Mouse (Mus musculus): ENCODE results near the gene Kif26a.

The Kif26a gene

DNA sequence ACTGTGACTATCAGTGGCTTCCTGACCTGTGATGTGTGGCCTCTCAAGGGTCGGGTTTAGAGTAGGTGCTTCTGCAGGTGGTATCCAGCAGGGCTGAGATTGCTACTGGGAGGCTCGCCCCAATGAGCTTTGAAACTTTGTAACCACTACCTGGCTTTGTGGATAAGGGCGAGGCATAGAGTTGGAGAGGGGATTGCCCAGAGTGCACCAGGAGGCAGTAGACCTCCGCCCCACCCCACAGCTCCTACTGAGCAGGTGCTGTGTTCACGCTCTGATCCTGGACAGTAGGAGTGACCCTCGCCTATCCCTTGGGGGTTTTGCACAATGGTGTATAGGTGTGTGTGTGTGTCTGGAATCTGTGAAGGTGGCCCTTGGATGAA, 18.8 kb downstream of the Kif26a start:
- DNase-seq (ENCODE audit: low read depth) = no peak

DNA sequence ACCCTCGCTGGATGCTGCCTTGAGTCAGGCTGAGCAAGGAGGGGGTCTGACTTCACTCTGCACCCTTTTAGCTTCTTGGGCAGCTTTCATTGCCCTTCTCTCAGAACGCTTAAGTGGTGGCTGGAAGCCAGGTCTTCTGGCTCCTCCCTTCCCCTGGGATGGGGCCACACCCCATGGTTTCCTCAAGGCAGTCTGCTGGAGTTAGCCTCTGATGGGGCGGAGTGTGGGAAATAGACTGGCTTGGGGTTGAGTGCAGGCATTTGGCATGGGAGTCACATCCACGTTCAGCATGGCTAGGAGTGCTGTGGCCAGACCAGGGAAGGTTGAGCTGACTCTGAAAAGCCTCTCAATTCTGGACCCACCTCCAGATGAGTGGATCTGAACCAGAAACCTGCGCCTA, 23.2 kb downstream of the Kif26a start:
- peak; percentile 63 for DNase-seq (ENCODE audit: low read depth)

DNA sequence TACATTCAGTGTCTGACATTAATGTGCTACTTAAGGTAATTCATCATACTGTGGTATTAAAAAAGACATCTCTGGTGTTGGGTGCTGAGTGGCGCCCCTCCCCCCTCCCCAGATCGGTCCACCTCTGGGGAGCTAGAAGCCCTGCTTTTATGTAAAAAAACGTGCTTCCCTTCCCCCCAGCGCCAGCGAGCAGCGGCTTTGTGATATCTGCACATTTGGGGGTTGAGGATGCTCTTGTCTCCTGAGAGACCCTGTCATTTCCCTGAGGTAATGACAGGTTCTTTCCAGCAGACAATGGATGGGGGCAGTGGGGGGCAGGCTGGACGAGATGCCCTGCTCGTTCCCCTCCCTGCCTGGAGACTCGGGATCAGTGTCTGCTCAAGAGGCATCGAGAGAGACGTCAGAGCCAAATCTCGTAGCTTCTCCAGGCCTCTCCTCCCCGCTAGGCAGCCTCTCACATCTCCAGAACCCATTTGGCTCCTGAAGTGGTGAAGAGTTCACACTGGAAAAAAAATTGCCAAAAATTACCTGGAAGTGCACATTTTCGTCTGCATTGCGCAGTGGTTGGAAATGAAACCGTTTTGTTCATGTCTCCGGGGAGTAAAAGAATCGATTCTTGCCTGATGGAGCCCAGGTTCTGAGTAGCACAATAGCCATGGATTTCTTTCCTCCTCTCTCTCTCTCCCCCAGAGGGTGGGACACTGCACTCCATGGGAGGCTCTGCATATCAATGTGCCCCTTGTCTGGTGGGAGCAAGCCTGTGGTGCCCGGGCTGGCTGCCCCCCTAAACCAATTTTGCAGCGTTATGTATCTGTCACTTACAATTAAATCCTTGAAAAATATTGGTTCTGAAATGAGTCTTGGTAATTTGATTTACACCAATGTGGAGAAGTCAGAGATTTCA, 24.9 kb downstream of the Kif26a start:
- DNase-seq (ENCODE audit: low read depth) = no peak

DNA sequence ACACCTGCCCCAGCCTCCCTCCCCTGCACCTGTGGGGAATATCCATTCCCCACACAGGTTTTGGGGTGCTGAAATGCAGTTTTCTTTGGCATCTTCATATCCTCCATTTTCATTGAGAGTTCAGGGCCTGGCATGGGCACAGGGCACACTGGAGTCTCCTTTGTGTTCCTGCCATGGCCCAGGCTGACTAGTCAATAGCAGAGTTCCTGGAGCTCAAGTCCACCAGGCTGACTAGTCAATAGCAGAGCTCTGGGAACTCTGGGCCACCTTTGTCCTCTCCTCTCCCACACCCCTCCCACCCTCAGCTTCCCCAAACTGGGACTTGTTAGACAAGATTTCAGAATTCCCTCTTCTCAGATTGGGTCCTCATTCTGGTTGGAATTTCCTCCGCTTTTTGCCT, 25.6 kb downstream of the Kif26a start:
- no peak for DNase-seq (ENCODE audit: low read depth)

DNA sequence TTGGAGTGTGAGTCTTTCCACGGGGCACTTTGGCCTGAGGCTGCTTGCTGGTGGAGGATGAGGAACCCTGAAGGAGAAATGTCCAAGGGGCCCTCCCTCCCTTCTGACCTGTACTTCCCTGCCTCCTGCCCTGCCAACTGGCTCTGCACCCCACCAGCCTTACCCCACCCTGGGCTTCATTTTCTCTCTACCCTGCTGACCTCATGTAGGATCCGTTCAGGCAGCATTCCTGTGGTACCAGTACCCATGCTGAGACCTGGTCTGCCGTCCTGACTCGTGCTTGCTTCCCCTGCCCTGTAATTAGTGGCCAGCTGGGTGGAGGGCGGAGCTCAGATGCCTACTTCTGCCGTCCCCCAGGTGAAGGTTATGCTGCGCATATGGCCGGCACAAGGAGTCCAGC, 26.2 kb downstream of the Kif26a start:
- DNase-seq (ENCODE audit: low read depth) = no peak

DNA sequence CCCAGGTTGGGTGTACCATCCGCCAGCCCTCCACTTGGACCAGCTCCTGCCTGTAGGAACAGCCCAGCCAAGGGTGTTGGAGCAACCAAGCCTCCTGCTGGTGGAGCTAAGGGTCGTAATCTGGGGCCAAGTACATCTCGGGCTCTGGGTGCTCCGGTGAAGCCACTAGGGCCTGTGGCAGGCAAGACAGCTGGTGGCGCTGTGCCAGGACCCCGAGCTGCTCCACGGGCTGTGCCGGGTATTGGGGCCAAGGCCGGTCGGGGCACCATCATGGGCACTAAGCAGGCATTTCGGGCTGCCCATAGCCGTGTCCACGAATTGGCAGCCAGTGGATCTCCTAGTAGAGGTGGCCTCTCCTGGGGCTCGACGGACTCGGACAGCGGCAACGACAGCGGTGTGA, 31.7 kb downstream of the Kif26a start:
- no peak for DNase-seq (ENCODE audit: low read depth)

DNA sequence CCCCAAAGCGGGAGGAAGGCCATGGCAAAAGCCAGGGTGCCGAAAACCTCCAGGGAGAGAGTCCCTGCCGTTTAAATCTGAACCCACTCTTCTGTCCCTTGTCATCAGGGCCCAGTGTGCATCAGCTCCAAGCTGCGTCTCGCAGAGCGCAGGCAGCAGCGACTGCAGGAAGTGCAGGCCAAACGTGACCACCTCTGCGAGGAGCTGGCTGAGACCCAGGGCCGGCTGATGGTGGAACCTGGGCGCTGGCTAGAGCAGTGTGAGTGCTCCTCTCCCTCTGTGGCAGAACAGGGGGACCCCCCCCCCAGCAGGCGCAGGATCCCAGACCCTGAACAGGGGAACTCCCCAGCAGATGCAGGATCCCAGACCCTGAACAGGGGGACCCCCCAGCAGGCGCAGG, 33.7 kb downstream of the Kif26a start:
- no peak for DNase-seq (ENCODE audit: low read depth)

DNA sequence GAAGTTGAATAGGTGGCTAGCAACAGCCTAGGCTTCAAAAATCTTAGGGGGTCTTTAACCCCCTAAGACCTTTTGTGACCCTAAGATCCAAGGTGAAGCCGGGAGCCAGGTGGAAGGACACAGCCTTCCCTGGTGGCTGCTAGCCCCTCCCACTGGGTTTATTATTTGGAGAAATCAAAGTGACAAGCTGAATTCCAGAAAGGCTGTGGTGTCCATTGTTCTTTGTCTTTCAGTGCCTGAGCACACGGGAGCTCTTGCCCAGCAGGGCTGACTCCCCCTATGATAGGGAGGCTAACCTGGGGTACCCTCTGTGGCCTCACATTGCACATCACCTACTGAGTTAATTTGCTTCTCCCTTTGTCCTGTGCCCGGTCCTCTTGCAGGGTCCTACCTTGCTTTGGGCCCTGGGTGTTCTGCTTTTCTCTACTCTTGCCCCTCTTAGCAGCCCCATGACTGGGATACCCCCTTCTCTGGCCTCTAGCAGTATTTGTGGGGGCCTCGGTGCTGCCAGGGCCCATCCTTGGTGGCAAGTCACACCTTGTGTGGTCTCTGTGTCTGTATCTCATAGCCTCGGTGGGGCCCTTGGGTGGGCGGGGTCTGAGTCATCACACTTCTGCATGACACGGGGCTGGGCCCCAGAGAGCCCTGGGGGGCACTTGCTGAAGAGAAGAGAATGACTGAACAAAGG, 36.1 kb downstream of the Kif26a start:
- no peak for DNase-seq (ENCODE audit: low read depth)

DNA sequence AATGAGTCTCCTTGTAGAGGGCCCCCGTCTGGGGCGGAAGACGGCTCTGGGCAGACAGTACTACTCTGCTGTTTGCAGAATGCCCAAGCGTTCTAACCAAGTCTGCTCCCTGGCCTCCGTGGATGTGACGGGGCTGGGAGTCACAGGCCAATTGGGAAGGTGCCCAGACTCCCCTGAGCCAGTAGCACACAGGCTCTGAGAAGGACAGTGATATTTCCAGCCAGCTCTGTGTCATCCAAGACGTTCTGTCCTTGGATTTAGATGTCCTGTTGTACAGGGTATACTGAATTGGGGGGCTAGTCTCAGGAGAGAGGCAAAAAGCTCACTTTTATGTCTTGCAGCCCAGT, 36.6 kb downstream of the Kif26a start:
- DNase-seq (ENCODE audit: low read depth) = no peak

DNA sequence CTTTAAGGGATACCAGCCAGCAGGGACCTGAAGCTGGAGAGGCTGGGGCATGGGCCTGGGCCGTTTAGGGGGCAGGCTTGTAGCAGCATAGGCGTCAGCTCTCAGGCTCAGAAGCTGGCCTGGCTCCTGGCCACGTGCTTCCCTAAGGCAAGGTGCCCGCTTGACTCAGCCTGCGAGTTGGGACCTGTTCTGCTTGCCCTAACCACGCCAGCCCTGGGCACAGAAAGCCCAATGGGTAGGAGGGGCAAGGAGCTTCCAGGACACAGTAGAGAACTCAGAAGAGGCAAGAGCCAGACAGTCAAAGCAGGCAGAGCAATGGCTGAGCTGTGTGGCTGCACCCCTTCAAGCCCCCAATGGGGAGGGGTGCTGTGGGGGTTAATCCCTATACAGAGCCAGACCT, 37.7 kb downstream of the Kif26a start:
- DNase-seq (ENCODE audit: low read depth) = peak; percentile 51

DNA sequence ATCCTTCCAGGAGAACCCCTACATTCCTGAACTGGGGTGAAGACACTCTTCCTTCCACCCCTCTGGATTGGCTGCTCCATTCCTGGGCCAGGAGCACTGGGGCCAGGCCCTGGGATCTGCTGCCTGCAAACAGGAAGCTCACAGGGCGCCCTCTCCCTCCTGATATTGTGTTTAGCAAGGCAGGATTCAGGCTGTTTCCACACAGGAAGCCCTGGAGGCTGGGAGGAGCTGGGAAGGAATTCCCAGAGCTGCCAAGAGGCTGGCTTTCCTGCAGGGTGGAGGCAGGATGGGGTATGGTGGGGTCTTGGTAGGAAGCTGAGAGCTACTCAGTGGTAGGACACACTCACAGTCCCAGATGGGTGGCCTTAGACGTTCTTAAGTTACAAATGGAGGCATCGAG, 38.4 kb downstream of the Kif26a start:
- no peak for DNase-seq (ENCODE audit: low read depth)

DNA sequence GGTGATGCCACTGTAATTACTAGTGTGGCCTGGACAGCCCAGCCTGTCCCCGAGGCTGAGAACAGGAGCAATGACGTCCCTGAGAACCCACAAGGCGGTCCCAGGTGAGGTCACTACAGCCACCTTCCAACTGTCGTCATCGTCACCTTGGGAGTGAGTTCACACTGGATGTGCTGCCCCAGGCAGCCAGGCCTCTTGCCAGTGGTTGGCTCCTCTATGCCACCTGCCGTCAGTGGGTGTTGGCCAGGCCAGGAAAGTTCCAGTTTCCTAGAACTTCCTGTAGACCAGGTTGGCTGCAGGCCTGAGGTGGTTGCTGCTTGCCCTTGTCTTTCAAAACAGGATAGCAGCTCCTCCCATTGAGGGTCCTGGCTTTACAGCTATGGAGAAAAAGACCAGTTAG, 40.9 kb downstream of the Kif26a start:
- no peak for DNase-seq (ENCODE audit: low read depth)

DNA sequence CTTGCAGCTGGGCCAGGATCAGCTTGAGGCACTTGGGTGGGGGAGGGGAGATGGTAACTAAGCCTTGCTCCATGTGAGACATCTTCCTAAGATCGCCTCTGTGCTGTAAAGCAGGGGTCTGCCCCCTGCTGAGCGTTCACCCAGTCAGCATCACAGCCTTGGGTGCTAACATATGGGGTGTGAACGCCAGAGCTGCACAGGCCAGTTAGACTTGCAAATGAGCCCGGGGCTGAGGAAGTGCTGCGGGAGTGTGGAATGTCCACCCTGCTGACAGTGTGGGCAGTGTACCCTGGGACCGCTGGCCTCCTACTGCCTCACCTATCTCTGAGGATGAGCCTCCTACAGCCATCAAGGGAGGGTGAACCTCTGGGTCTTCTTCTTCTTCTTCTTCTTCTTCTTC, 45.7 kb downstream of the Kif26a start:
- no peak for DNase-seq (ENCODE audit: low read depth)

DNA sequence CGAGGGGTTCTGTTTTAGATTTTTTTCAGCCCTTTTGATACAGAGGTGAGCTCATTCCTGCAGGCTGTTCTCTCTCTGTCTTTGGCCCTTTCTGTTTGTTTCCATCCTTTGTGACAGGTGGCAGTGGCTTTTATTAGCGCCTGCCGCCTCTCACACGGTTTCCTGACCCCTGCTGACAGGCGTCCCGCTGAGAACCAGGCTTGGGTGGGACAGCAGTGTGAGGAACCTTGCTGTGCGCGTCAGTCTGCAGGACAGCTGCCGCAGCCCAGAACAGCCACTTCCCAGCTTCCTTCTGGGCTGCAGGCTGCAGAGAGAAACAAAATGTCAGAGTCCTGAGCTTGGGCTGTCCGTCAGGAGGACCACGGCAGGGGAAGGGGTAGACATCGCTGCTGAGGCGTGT, 49.0 kb downstream of the Kif26a start:
- no peak for DNase-seq (ENCODE audit: low read depth)

DNA sequence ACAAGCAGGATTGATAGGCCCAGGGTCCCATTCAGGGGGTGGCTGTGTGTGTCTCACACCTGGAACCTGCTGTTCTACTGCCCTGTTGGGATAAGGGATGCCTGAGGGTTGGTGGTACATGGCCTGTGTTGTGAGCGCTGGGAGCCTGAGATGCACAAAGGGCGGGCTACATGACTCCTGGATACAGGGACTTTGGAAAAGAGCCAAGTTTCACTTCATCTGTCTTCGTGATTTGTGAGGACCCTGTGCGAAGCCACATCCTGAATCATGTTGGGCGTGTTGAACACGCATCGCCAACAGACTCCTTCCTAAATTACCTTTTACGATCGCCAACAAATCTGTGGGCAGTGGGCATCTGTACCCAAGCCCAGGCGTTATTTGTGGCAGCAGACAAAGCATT, 50.6 kb downstream of the Kif26a start:
- DNase-seq (ENCODE audit: low read depth) = no peak

DNA sequence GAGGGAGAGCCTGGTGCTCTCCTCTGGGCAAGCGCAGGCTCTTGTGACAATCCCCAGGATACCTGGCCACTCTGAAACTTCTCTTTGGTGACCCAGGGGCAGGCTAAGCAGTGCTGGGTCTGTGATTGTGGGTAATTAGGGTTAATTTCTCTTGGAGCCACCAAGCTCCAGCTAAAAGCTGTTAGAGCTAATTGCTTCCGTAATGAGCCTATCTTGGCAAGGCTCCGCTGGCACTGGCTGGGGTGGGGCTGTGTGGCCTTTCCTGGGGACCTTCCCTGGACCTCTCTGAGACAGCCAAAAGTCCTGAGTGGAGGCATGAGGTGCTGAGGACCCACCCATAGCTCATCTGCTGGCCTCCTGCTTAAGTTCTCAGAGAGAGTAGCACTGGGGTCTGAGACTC, 53.4 kb downstream of the Kif26a start:
- DNase-seq (ENCODE audit: low read depth) = no peak

DNA sequence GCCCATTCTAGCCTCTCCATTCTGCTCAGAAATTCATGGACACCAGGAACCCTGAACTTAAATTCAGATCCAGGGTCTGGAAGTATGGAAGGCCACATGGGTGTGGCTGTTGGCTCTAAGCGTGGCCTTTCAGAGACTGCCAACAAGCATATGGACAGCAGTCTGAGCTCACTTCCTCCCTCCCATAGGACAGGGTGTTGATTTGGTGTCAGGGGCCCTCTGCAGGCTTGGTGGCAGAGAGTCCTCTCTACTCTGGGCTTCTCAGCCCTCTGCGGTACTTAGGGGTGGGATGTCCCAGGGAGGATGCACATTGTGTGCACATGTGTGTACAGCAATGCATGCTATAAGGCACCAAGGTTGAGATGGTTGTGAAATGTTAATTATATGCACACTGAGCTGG, 54.0 kb downstream of the Kif26a start:
- no peak for DNase-seq (ENCODE audit: low read depth)

DNA sequence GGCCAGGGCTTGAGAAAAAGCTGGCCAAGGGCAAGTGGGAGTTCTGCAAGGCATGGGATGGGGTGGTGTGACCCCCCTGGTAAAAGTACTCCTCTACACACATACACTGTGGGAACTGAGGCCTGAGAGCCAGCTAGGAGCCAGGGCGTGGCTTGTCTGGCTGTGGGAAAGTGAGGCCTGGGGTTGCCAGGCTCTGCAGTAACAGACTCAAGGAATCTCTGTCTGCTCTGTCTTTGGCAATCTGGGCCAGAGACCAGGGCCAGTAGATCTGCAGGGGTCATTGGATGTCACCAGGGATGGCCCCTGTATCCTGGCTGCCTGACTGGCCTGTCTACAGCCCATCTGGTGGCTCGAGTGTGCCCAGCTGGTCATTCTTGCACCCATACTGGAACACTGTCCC, 61.2 kb downstream of the Kif26a start:
- DNase-seq (ENCODE audit: low read depth) = no peak

DNA sequence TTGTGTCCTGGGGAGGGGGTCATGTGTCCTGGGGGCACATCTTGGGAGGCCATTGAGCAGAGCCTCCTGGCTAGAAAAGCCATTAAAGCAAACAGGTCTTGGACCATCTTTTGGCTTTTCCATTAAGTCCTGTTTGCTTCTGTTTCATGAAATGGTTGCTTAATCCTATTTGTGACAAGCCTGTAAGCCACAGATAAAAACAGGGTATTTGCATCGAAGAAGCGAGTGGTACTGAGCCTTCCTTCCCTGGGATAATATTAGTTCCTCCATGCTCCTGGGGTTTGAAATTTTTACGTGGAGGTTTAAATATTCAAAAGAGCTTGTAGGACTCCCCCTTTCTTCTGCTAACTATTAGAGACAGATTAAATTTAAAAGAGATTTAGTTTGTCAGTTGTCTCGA, 61.7 kb downstream of the Kif26a start:
- no peak for DNase-seq (ENCODE audit: low read depth)

DNA sequence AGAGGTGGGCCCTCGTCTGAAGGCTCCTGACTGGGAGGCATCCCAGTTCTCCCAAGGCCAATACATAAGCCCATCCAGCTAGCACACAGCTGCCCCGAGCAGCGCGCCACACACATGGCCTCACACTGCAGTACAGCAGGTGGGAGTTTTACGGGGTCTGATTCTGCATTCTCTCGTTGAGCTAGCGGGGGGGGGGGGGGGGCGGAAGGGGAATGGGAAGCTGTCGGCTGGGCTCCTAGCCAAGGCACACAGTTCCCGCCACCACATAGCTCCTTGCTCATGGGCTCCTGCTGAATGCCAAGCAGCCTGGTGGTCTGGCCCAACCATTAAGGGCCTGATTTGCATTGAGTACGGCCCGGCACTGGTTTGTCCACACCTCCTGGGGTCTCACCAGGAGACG, 64.6 kb downstream of the Kif26a start:
- no peak for DNase-seq (ENCODE audit: low read depth)

DNA sequence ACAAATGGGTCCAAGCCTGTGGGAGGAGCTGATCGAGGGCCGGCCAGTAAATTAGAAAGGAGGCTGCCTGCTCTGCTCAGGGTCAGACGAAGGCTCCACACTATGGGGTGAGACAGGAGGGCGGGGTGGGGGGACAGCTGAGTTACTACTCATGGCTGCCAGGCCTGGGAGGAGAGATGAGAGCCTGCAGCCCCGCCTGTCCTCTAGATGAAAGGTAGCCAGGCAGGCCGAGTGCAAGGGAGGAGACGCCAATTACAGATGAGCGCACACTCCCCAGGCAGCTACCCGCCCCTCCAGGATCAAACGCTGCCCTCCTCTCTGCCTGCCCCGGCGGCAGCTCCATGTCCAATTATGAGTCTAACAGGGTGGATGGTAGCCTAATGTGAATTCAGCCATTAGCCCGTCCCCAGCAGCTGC, 68.4 kb downstream of the Kif26a start:
- no peak for DNase-seq (ENCODE audit: low read depth)

DNA sequence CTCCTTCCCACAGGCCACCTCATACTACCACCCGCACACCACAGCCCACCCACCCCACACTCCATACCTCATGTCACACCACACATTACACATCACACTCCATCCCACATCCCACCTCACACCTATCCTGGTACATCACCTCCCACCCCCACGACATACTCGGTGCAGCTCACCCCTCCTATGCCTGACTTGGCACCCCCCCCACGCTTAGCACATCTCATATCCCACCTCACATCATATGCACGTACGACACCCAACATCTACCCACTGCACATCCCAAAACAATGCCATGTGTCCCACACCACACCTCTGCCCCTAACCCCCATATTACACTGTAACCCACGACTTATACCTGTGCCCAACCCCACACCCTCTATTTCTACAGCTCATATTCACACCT, 69.5 kb downstream of the Kif26a start:
- no peak for DNase-seq (ENCODE audit: low read depth)

DNA sequence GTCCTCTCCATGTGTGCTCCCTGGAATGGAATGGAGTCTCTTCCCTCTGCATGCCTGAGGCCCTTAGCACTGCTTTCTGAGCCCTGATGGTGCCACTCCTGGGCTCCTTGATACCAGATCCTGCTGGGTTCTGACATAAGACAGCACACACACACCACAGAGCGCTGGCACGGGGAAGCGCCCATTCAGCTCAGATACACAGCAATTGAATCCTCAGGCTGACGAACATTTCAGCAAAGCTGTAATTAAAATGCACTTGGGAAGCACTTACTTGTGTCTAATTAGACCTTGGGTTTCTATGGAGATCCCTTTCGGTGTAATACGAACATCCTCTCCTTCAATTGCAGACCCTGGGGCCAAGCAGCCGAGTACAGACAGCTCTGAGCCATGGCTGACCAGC, 71.0 kb downstream of the Kif26a start:
- no peak for DNase-seq (ENCODE audit: low read depth)

DNA sequence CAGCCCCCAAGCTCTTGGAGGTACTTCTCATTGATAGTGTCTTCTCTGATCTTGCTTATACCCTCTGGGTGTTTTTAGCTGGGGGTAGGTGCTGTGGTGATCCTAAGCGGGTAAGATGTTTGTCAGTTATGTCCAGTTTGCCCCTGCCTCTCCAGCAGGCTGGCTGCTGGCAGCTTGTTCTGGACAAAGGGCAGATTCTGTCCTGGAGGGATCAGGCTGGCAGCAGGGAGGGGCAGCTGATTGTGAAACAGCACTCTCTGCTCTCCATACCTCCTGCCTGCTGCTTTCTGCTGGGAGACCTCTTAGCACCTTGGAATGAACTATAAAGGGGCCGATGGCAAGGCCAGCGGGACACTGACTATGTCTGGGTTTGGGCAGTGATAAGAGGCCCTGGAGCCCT, 71.7 kb downstream of the Kif26a start:
- no peak for DNase-seq (ENCODE audit: low read depth)
